In the genomic region with DNA sequence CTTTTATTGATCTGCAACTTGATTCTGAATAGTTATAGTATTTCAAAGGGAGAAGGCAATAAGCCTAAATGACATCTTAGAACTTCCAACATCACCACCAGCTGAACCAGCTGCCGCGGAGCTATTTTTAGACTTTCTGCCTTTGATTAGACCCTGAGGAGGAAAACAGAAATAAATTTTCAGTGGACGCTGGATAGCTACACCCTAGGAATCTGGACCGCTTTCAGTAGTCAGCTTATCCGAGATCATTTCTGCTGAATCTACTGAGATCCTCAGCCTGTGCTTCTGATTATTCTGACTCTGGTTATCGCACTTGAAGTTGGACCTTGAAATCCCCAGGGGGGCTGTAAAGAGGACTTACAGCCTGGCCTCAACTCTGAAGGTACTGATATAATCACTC, we compare ENCODE assay signal across 14 mouse cellular contexts.
DNase-seq lines count a peak whose midpoint lies in the region; ATAC-seq and TF ChIP-seq lines count a peak whose summit lies in the region.
"Had no signal": no experiment of that assay in that cellular context is flagged by ENCODE, and none has a peak within 500 bp of the region (broad histone marks: within the 10 kb centered on the region; RNA-seq: fewer than 3 reads in every experiment).

No protein-coding gene starts in this region.

- no peak for DNase-seq in heart, adult 11 months
- no peak for DNase-seq in limb, embryonic 10.5 days (ENCODE audit: low spot score)
- peak; percentile 85 for DNase-seq in kidney, postnatal 0 days (ENCODE audit: low spot score)
- no peak for DNase-seq in adrenal gland, postnatal 25 days
- DNase-seq: adrenal gland, postnatal 10 days; cerebellum, adult 18-20 months; layer of hippocampus, adult 9-11 months; liver; lung, postnatal 10 days had no signal

- H3K79me2 ChIP-seq in myocyte (ENCODE audit: control insufficient read depth, insufficient read depth) = no peaks in the 10 kb centered on the region

- H3K4me3 ChIP-seq in heart, embryonic 13.5 days = no peak overlapping the region
- H3K4me3 ChIP-seq in limb, embryonic 12.5 days (replicated peaks) = no peak overlapping the region
- no peak overlapping the region for H3K4me3 ChIP-seq in limb, embryonic 10.5 days
- no peak overlapping the region for H3K4me3 ChIP-seq in kidney, postnatal 0 days (replicated peaks; ENCODE audit: low read depth, low read length)
- no peak overlapping the region for H3K4me3 ChIP-seq in myocyte
- H3K4me3 ChIP-seq: embryonic facial prominence, embryonic 12.5 days; hindbrain, embryonic 13.5 days had no signal

- TF ChIP-seq CTCF in kidney, postnatal 0 days (IDR thresholded peaks at IDR 0.05; ENCODE audit: low read depth) = no peak

- no peak overlapping the region for H3K9ac ChIP-seq in heart, embryonic 13.5 days
- H3K9ac ChIP-seq in limb, embryonic 12.5 days (replicated peaks) = no peak overlapping the region
- no peak overlapping the region for H3K9ac ChIP-seq in kidney, postnatal 0 days (ENCODE audit: low read depth, low read length)
- H3K9ac ChIP-seq: embryonic facial prominence, embryonic 12.5 days; hindbrain, embryonic 13.5 days had no signal

- peaks cover 14% of the 10 kb centered on the region for H3K4me1 ChIP-seq in heart, embryonic 13.5 days
- H3K4me1 ChIP-seq in limb, embryonic 12.5 days (replicated peaks) = peaks cover 12% of the 10 kb centered on the region
- peaks cover 24% of the 10 kb centered on the region for H3K4me1 ChIP-seq in limb, embryonic 10.5 days
- H3K4me1 ChIP-seq in kidney, postnatal 0 days (replicated peaks; ENCODE audit: insufficient read depth, low read length) = no peaks in the 10 kb centered on the region

- peak overlapping the region; percentile 38 for H3K4me2 ChIP-seq in heart, embryonic 13.5 days
- 0 out of 2 replicates have a peak overlapping the region, but pooled peaks have one; percentile 17 for H3K4me2 ChIP-seq in limb, embryonic 12.5 days
- 0 out of 2 replicates have a peak overlapping the region, but pooled peaks have one; percentile 1 for H3K4me2 ChIP-seq in kidney, postnatal 0 days (ENCODE audit: low read length)
- H3K4me2 ChIP-seq in myocyte (ENCODE audit: low read depth) = peak overlapping the region; percentile 6
- H3K4me2 ChIP-seq: embryonic facial prominence, embryonic 12.5 days; hindbrain, embryonic 13.5 days had no signal

- H3ac ChIP-seq in myocyte (ENCODE audit: control insufficient read depth, insufficient read length) = no peak overlapping the region

- no peak for TF ChIP-seq POLR2A in myocyte (IDR thresholded peaks at IDR 0.05; ENCODE audit: insufficient read length, low read depth)

- no peak for ATAC-seq in heart, embryonic 13.5 days (ENCODE audit: extremely low read depth, insufficient number of reproducible peaks, low FRiP score, low TSS enrichment)
- no peak for ATAC-seq in limb, embryonic 12.5 days (ENCODE audit: insufficient number of reproducible peaks, insufficient read depth, low FRiP score, low TSS enrichment, low read depth)
- ATAC-seq in kidney, postnatal 0 days (replicated peaks; ENCODE audit: low FRiP score, low read depth) = no peak

- H3K27me3 ChIP-seq in heart, embryonic 13.5 days (replicated peaks) = no peaks in the 10 kb centered on the region
- 0 out of 2 replicates have a peak, but pooled peaks cover 9% of the 10 kb centered on the region for H3K27me3 ChIP-seq in limb, embryonic 12.5 days
- H3K27me3 ChIP-seq in limb, embryonic 10.5 days (ENCODE audit: low read depth, poor library complexity, severe bottlenecking) = no peaks in the 10 kb centered on the region
- no peaks in the 10 kb centered on the region for H3K27me3 ChIP-seq in kidney, postnatal 0 days (ENCODE audit: insufficient read depth, low read length)
- H3K27me3 ChIP-seq in myocyte (ENCODE audit: control insufficient read depth, insufficient read depth, insufficient read length) = peaks cover 10% of the 10 kb centered on the region
- H3K27me3 ChIP-seq: embryonic facial prominence, embryonic 12.5 days; hindbrain, embryonic 13.5 days had no signal

- peak overlapping the region; percentile 16; the same call in 1 of the 2 replicates for H3K27ac ChIP-seq in heart, embryonic 13.5 days (replicated peaks)
- no peak overlapping the region for H3K27ac ChIP-seq in limb, embryonic 12.5 days
- no peak overlapping the region for H3K27ac ChIP-seq in limb, embryonic 10.5 days
- no peak overlapping the region for H3K27ac ChIP-seq in kidney, postnatal 0 days
- H3K27ac ChIP-seq: embryonic facial prominence, embryonic 12.5 days; hindbrain, embryonic 13.5 days had no signal

- H3K9me3 ChIP-seq in heart, embryonic 13.5 days = no peaks in the 10 kb centered on the region
- no peaks in the 10 kb centered on the region for H3K9me3 ChIP-seq in limb, embryonic 12.5 days
- no peaks in the 10 kb centered on the region for H3K9me3 ChIP-seq in limb, embryonic 10.5 days (replicated peaks)
- H3K9me3 ChIP-seq in kidney, postnatal 0 days (replicated peaks; ENCODE audit: low read length) = no peaks in the 10 kb centered on the region
- H3K9me3 ChIP-seq: embryonic facial prominence, embryonic 12.5 days; hindbrain, embryonic 13.5 days had no signal

- 32% methylated on average over 6 of the region's 6 CpGs for WGBS in heart, embryonic 13.5 days
- WGBS in limb, embryonic 12.5 days = 14% methylated on average over 6 of the region's 6 CpGs
- WGBS in limb, embryonic 10.5 days = 40% methylated on average over 6 of the region's 6 CpGs
- 23% methylated on average over 6 of the region's 6 CpGs for WGBS in kidney, postnatal 0 days

- H3K36me3 ChIP-seq in heart, embryonic 13.5 days = no peaks in the 10 kb centered on the region
- H3K36me3 ChIP-seq in limb, embryonic 12.5 days = no peaks in the 10 kb centered on the region
- H3K36me3 ChIP-seq in limb, embryonic 10.5 days = no peaks in the 10 kb centered on the region
- no peaks in the 10 kb centered on the region for H3K36me3 ChIP-seq in kidney, postnatal 0 days (ENCODE audit: insufficient read depth, low read length)
- no peaks in the 10 kb centered on the region for H3K36me3 ChIP-seq in myocyte (ENCODE audit: control insufficient read depth, insufficient read depth)
- H3K36me3 ChIP-seq: embryonic facial prominence, embryonic 12.5 days; hindbrain, embryonic 13.5 days had no signal

TF ChIP-seq in myocyte, 11 proteins besides CTCF, POLR2A, EP300 and RAD21:
- TF ChIP-seq TCF12 (IDR thresholded peaks at IDR 0.05; ENCODE audit: insufficient read depth, poor library complexity, severe bottlenecking) (no peak), USF1 (IDR thresholded peaks at IDR 0.05; ENCODE audit: low read depth) (no peak), MAX (IDR thresholded peaks at IDR 0.05; ENCODE audit: low read depth) (no peak), CEBPB (IDR thresholded peaks at IDR 0.05; ENCODE audit: insufficient read depth, poor library complexity, severe bottlenecking) (no peak), POLR2AphosphoS2 (IDR thresholded peaks at IDR 0.05; ENCODE audit: insufficient read length, low read depth) (no peak), MYOD1 (IDR thresholded peaks at IDR 0.05; ENCODE audit: control insufficient read depth in 1 of 3, insufficient read length in 2 of 3, low read depth in 2 of 3) (no peak), TCF3 (IDR thresholded peaks at IDR 0.05; ENCODE audit: insufficient read length, low read depth) (no peak), E2F4 (IDR thresholded peaks at IDR 0.05; ENCODE audit: insufficient read depth) (no peak), MYOG (IDR thresholded peaks at IDR 0.05; ENCODE audit: control insufficient read depth in 1 of 3, insufficient read depth in 1 of 3, insufficient read length in 2 of 3, low read depth in 2 of 3) (no peak)
